Mouse (Mus musculus): ENCODE results near the gene Tbcd. TPM values are rescaled to one million over a fixed set of nuclear protein-coding genes. Genes with fewer than 3 reads are reported as not detected.

Gene Tbcd
- polyA plus RNA-seq, 1 experiment = not detected

- H3K4me1 ChIP-seq (ENCODE audit: control insufficient read depth, insufficient read depth, low read length) = peaks cover 11% of the 10 kb centered on the region; the same call in 1 of the 2 replicates
- no peak overlapping the region for H3K4me3 ChIP-seq (ENCODE audit: insufficient read depth, low read depth, low read length)
- TF ChIP-seq POLR2A (IDR thresholded peaks at IDR 0.05; ENCODE audit: insufficient read depth, low read depth, low read length) = no peak
- no peak for TF ChIP-seq CTCF (IDR thresholded peaks at IDR 0.05; ENCODE audit: insufficient read depth, low read depth, low read length)
- no peak overlapping the region for H3K27ac ChIP-seq (ENCODE audit: insufficient read depth, low read depth, low read length)
- 86% methylated on average over 9 of the region's 9 CpGs for WGBS
Observed at GRCm38 (mm10) chr11:121543922-121544321, 92.2 kb downstream of the Tbcd start.

GRCm38 (mm10) chr11:121544755-121545397 is 93.1 kb downstream of the Tbcd start:
- WGBS = 76% methylated on average over 7 of the region's 7 CpGs
- Histone ChIP-seq H3K4me1 (ENCODE audit: control insufficient read depth, insufficient read depth, low read length) (peaks cover 17% of the 10 kb centered on the region), H3K27ac (ENCODE audit: insufficient read depth, low read depth, low read length) (no peak overlapping the region), H3K4me3 (ENCODE audit: insufficient read depth, low read depth, low read length) (no peak overlapping the region)
- TF ChIP-seq POLR2A (IDR thresholded peaks at IDR 0.05; ENCODE audit: insufficient read depth, low read depth, low read length) (no peak), CTCF (IDR thresholded peaks at IDR 0.05; ENCODE audit: insufficient read depth, low read depth, low read length) (no peak)

- Histone ChIP-seq H3K27ac (ENCODE audit: insufficient read depth, low read depth, low read length) (no peak overlapping the region), H3K4me3 (ENCODE audit: insufficient read depth, low read depth, low read length) (no peak overlapping the region), H3K4me1 (ENCODE audit: control insufficient read depth, insufficient read depth, low read length) (peaks cover 19% of the 10 kb centered on the region)
- TF ChIP-seq CTCF (IDR thresholded peaks at IDR 0.05; ENCODE audit: insufficient read depth, low read depth, low read length) = no peak
- TF ChIP-seq POLR2A (IDR thresholded peaks at IDR 0.05; ENCODE audit: insufficient read depth, low read depth, low read length) = no peak
- WGBS = 76% methylated on average over 3 of the region's 3 CpGs
Observed at GRCm38 (mm10) chr11:121545398-121546034, 93.8 kb downstream of the Tbcd start.

- WGBS = 81% methylated on average over 5 of the region's 5 CpGs
- Histone ChIP-seq H3K4me3 (ENCODE audit: insufficient read depth, low read depth, low read length) (no peak overlapping the region), H3K4me1 (ENCODE audit: control insufficient read depth, insufficient read depth, low read length) (peaks cover 24% of the 10 kb centered on the region), H3K27ac (ENCODE audit: insufficient read depth, low read depth, low read length) (no peak overlapping the region)
- no peak for TF ChIP-seq CTCF (IDR thresholded peaks at IDR 0.05; ENCODE audit: insufficient read depth, low read depth, low read length)
- TF ChIP-seq POLR2A (IDR thresholded peaks at IDR 0.05; ENCODE audit: insufficient read depth, low read depth, low read length) = no peak
Observed at GRCm38 (mm10) chr11:121547234-121547633, 95.5 kb downstream of the Tbcd start.

- TF ChIP-seq POLR2A (IDR thresholded peaks at IDR 0.05; ENCODE audit: insufficient read depth, low read depth, low read length) = no peak
- no peak for TF ChIP-seq CTCF (IDR thresholded peaks at IDR 0.05; ENCODE audit: insufficient read depth, low read depth, low read length)
- no peak overlapping the region for H3K27ac ChIP-seq (ENCODE audit: insufficient read depth, low read depth, low read length)
- no peak overlapping the region for H3K4me3 ChIP-seq (ENCODE audit: insufficient read depth, low read depth, low read length)
- 93% methylated on average over 4 of the region's 4 CpGs for WGBS
- peaks cover 24% of the 10 kb centered on the region for H3K4me1 ChIP-seq (ENCODE audit: control insufficient read depth, insufficient read depth, low read length)
Observed at GRCm38 (mm10) chr11:121547925-121548324, 96.2 kb downstream of the Tbcd start.

GRCm38 (mm10) chr11:121548996-121549842 is 97.5 kb downstream of the Tbcd start:
- Histone ChIP-seq H3K27ac (ENCODE audit: insufficient read depth, low read depth, low read length) (no peak overlapping the region), H3K4me3 (ENCODE audit: insufficient read depth, low read depth, low read length) (no peak overlapping the region), H3K4me1 (ENCODE audit: control insufficient read depth, insufficient read depth, low read length) (peaks cover 15% of the 10 kb centered on the region)
- TF ChIP-seq CTCF (IDR thresholded peaks at IDR 0.05; ENCODE audit: insufficient read depth, low read depth, low read length) (no peak), POLR2A (IDR thresholded peaks at IDR 0.05; ENCODE audit: insufficient read depth, low read depth, low read length) (no peak)
- 63% methylated on average over 12 of the region's 12 CpGs for WGBS

GRCm38 (mm10) chr11:121549843-121550647 is 98.3 kb downstream of the Tbcd start:
- TF ChIP-seq POLR2A (IDR thresholded peaks at IDR 0.05; ENCODE audit: insufficient read depth, low read depth, low read length) = no peak
- no peak for TF ChIP-seq CTCF (IDR thresholded peaks at IDR 0.05; ENCODE audit: insufficient read depth, low read depth, low read length)
- WGBS = 45% methylated on average over 17 of the region's 17 CpGs
- no peak overlapping the region for H3K4me3 ChIP-seq (ENCODE audit: insufficient read depth, low read depth, low read length)
- peaks cover 15% of the 10 kb centered on the region for H3K4me1 ChIP-seq (ENCODE audit: control insufficient read depth, insufficient read depth, low read length)
- no peak overlapping the region for H3K27ac ChIP-seq (ENCODE audit: insufficient read depth, low read depth, low read length)

GRCm38 (mm10) chr11:121551206-121551799 is 99.6 kb downstream of the Tbcd start:
- no peak overlapping the region for H3K4me3 ChIP-seq (ENCODE audit: insufficient read depth, low read depth, low read length)
- H3K4me1 ChIP-seq (ENCODE audit: control insufficient read depth, insufficient read depth, low read length) = peaks cover 15% of the 10 kb centered on the region
- 87% methylated on average over 5 of the region's 5 CpGs for WGBS
- no peak overlapping the region for H3K27ac ChIP-seq (ENCODE audit: insufficient read depth, low read depth, low read length)
- no peak for TF ChIP-seq CTCF (IDR thresholded peaks at IDR 0.05; ENCODE audit: insufficient read depth, low read depth, low read length)
- no peak for TF ChIP-seq POLR2A (IDR thresholded peaks at IDR 0.05; ENCODE audit: insufficient read depth, low read depth, low read length)
